In the genomic region with DNA sequence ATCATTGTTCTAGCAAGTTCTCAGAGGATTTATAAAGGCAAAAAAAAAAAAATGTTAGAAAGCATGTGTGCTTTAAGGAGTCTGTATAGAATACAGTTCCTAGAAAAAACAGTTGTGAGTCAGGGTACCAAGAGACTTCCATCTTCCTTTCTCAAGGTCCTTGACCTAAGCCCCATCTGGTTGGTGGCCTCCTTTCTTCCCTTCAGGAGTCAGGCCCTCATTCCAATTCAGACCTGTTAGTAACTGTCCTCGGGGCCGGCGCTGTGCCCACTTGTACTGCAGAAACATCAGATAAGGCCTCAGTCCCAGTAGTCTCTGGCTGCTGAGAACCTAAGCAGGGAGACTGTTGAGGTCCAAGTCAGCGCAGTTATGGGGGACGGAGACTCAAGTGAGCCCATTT, we compare ENCODE assay signal across 18 mouse cellular contexts. TPM values are rescaled to one million over a fixed set of nuclear protein-coding genes. Genes with fewer than 3 reads are reported as not detected.
DNase-seq lines count a peak whose midpoint lies in the region; ATAC-seq and TF ChIP-seq lines count a peak whose summit lies in the region.
"Had no signal": no experiment of that assay in that cellular context is flagged by ENCODE, and none has a peak within 500 bp of the region (broad histone marks: within the 10 kb centered on the region; RNA-seq: fewer than 3 reads in every experiment).

TSS of gene Gm17334 (minus strand) at position 101 of the 400 bp plus-strand sequence.

- no peak for TF ChIP-seq EP300 in lung, postnatal 0 days (IDR thresholded peaks at IDR 0.05)

- H3K27me3 ChIP-seq in lung, postnatal 0 days (replicated peaks; ENCODE audit: insufficient read depth, low read length): no peaks in the 10 kb centered on the region
- H3K27me3 ChIP-seq in intestine, embryonic 15.5 days (replicated peaks): no peaks in the 10 kb centered on the region
- H3K27me3 ChIP-seq in small intestine, adult 2 months (ENCODE audit: control insufficient read depth, insufficient read depth, low read length): no peaks in the 10 kb centered on the region
- H3K27me3 ChIP-seq in midbrain, postnatal 0 days (ENCODE audit: insufficient read depth, low read length): 0 out of 2 replicates have a peak, but pooled peaks cover 6% of the 10 kb centered on the region

- no peak for ATAC-seq in lung, postnatal 0 days
- no peak for ATAC-seq in intestine, embryonic 15.5 days
- no peak for ATAC-seq in midbrain, postnatal 0 days (ENCODE audit: low FRiP score)

- peak; percentile 12 for DNase-seq in gastrocnemius, adult 2 months
- no peak for DNase-seq in gastrocnemius, postnatal 25 days
- DNase-seq in lung, postnatal 0 days (ENCODE audit: low spot score): no peak
- no peak for DNase-seq in lung, postnatal 14 days
- DNase-seq in left cerebral cortex, postnatal 10 days (ENCODE audit: extremely low spot score in 1 of 2, low spot score in 2 of 2): no peak
- DNase-seq in midbrain, postnatal 0 days (ENCODE audit: low spot score): no peak
- DNase-seq: adrenal gland, adult 2 months; cerebellum, adult 8-10 months; heart, postnatal 36 days; kidney, adult 8-10 months; kidney, postnatal 4 days; thymus, postnatal 14 days had no signal

- 78% methylated on average over 5 of the region's 5 CpGs for WGBS in lung, postnatal 0 days
- WGBS in intestine, embryonic 15.5 days: 91% methylated on average over 5 of the region's 5 CpGs
- 52% methylated on average over 5 of the region's 5 CpGs for WGBS in small intestine, adult 2 months
- WGBS in midbrain, postnatal 0 days: 92% methylated on average over 5 of the region's 5 CpGs

- intact Hi-C loops in gastrocnemius, adult 2 months (cut with DNase I): no loop called here
- intact Hi-C loops in left cerebral cortex, postnatal 10 days (cut with DNase I): no loop called here

- no peak for TF ChIP-seq CTCF in gastrocnemius, adult 2 months (IDR thresholded peaks at IDR 0.05)
- TF ChIP-seq CTCF in lung, postnatal 0 days (IDR thresholded peaks at IDR 0.05): no peak
- TF ChIP-seq CTCF in small intestine, adult 2 months (IDR thresholded peaks at IDR 0.05; ENCODE audit: extremely low read depth, insufficient read length, insufficient replicate concordance, low read depth, low read length): no peak
- no peak for TF ChIP-seq CTCF in midbrain, postnatal 0 days (IDR thresholded peaks at IDR 0.05)

- no peak for TF ChIP-seq POLR2A in small intestine, adult 2 months (IDR thresholded peaks at IDR 0.05; ENCODE audit: low read depth, low read length)

- H3K4me3 ChIP-seq in gastrocnemius, adult 2 months: peak within 1 kb of the TSS; percentile 98
- H3K4me3 ChIP-seq in lung, postnatal 0 days (ENCODE audit: low read depth, low read length): no peak within 1 kb of the TSS
- no peak within 1 kb of the TSS for H3K4me3 ChIP-seq in intestine, embryonic 15.5 days (replicated peaks)
- peak within 1 kb of the TSS; percentile 66 for H3K4me3 ChIP-seq in small intestine, adult 2 months (ENCODE audit: low read depth, low read length)
- no peak within 1 kb of the TSS for H3K4me3 ChIP-seq in midbrain, postnatal 0 days (ENCODE audit: low read depth, low read length)
- H3K4me3 ChIP-seq: hindbrain, embryonic 15.5 days; midbrain, embryonic 12.5 days had no signal

- H3K9ac ChIP-seq in lung, postnatal 0 days (replicated peaks; ENCODE audit: low read depth): no peak within 1 kb of the TSS
- H3K9ac ChIP-seq in intestine, embryonic 15.5 days: no peak within 1 kb of the TSS
- no peak within 1 kb of the TSS for H3K9ac ChIP-seq in midbrain, postnatal 0 days (replicated peaks; ENCODE audit: low read length, poor library complexity, severe bottlenecking)
- H3K9ac ChIP-seq: hindbrain, embryonic 15.5 days; midbrain, embryonic 12.5 days had no signal

- H3K27ac ChIP-seq in gastrocnemius, adult 2 months: peak within 1 kb of the TSS; percentile 49
- H3K27ac ChIP-seq in lung, postnatal 0 days (ENCODE audit: low read length): no peak within 1 kb of the TSS
- no peak within 1 kb of the TSS for H3K27ac ChIP-seq in intestine, embryonic 15.5 days
- peak within 1 kb of the TSS; percentile 100 for H3K27ac ChIP-seq in small intestine, adult 2 months (ENCODE audit: insufficient read depth, low read depth, low read length)
- no peak within 1 kb of the TSS for H3K27ac ChIP-seq in midbrain, postnatal 0 days (ENCODE audit: low read depth, low read length)
- H3K27ac ChIP-seq: hindbrain, embryonic 15.5 days; midbrain, embryonic 12.5 days had no signal

- peaks cover 31% of the 10 kb centered on the region for H3K36me3 ChIP-seq in lung, postnatal 0 days (ENCODE audit: insufficient read depth, low read length)
- peaks cover 35% of the 10 kb centered on the region for H3K36me3 ChIP-seq in intestine, embryonic 15.5 days
- peaks cover 67% of the 10 kb centered on the region for H3K36me3 ChIP-seq in small intestine, adult 2 months (ENCODE audit: control insufficient read depth, insufficient read depth, low read length)
- no peaks in the 10 kb centered on the region for H3K36me3 ChIP-seq in midbrain, postnatal 0 days (ENCODE audit: insufficient read depth, low read length)
- H3K36me3 ChIP-seq: hindbrain, embryonic 15.5 days; midbrain, embryonic 12.5 days had no signal

- H3K4me1 ChIP-seq in lung, postnatal 0 days (ENCODE audit: insufficient read depth, low read depth, low read length): peaks cover 13% of the 10 kb centered on the region
- H3K4me1 ChIP-seq in intestine, embryonic 15.5 days (replicated peaks): peaks cover 17% of the 10 kb centered on the region
- peaks cover 41% of the 10 kb centered on the region for H3K4me1 ChIP-seq in small intestine, adult 2 months (ENCODE audit: control insufficient read depth, insufficient read depth, insufficient read length, low read length)
- peaks cover 5% of the 10 kb centered on the region; the same call in 1 of the 2 replicates for H3K4me1 ChIP-seq in midbrain, postnatal 0 days (ENCODE audit: insufficient read depth, low read length)

- H3K4me2 ChIP-seq in lung, postnatal 0 days (replicated peaks; ENCODE audit: low read depth, low read length): peak within 1 kb of the TSS; percentile 68
- peak within 1 kb of the TSS; percentile 75 for H3K4me2 ChIP-seq in intestine, embryonic 15.5 days (replicated peaks)
- H3K4me2 ChIP-seq in midbrain, postnatal 0 days (ENCODE audit: low read depth, low read length, poor library complexity, severe bottlenecking): no peak within 1 kb of the TSS
- H3K4me2 ChIP-seq: hindbrain, embryonic 15.5 days; midbrain, embryonic 12.5 days had no signal

- H3K9me3 ChIP-seq in lung, postnatal 0 days (ENCODE audit: low read length): no peaks in the 10 kb centered on the region
- no peaks in the 10 kb centered on the region for H3K9me3 ChIP-seq in intestine, embryonic 15.5 days
- H3K9me3 ChIP-seq in midbrain, postnatal 0 days (ENCODE audit: low read length): no peaks in the 10 kb centered on the region
- H3K9me3 ChIP-seq: hindbrain, embryonic 15.5 days; midbrain, embryonic 12.5 days had no signal

RNA-seq across cellular contexts. Expression of gene Gm17334, which starts in this region (rescaled TPM):
- total RNA-seq in gastrocnemius, adult 2 months (2021): under 1 TPM; 0.28 to 0.53 TPM
- total RNA-seq in gastrocnemius, postnatal 25 days (2021): not detected
- polyA plus RNA-seq in lung, postnatal 0 days (2015; fragmentation: Nextera tagmentation; extraction: Ambion mirVana): 0.46 and 0.61 TPM in 2 replicates
- polyA plus RNA-seq in intestine, embryonic 15.5 days (2015; fragmentation: Nextera tagmentation; extraction: Ambion mirVana): 0.26 and 0.32 TPM in 2 replicates
- 0.25 and 1.6 TPM in 2 replicates for polyA plus RNA-seq in small intestine, adult 2 months (2012; rRNA removed)
- under 1 TPM in 1 of 2 experiments, not detected in 1; 0.41 TPM for total RNA-seq in left cerebral cortex, postnatal 10 days (2021)
- 0.57 TPM in 1 of 2 replicates, not detected in the other for total RNA-seq in midbrain, postnatal 0 days (2014; rRNA removed)
- not detected in 2 replicates for polyA plus RNA-seq in midbrain, postnatal 0 days (2015; fragmentation: Nextera tagmentation; extraction: Ambion mirVana)
- total RNA-seq: layer of hippocampus, postnatal 10 days; neutrophil, adult 5-6 weeks had no signal
- polyA plus RNA-seq: hindbrain, embryonic 15.5 days; midbrain, embryonic 12.5 days had no signal

Comparison
In these comparisons a context has a peak if more than half of its experiments do, and no peak if none do; other contexts are left out.
1. Peak in DNase-seq, H3K4me3 ChIP-seq and H3K27ac ChIP-seq in gastrocnemius, adult 2 months; RNA of the gene not detected or under 1 TPM.